Mouse (Mus musculus) MEL (cell line): ENCODE measurements around the gene Sell.

Experiments
- CTCF ChIP-seq, 3 experiments: IDR thresholded peaks in 2 of 3; conservative IDR thresholded peaks in 1 of 3; 2 replicates each; pipeline ENCODE4 v1.5.1; 2011 to 2012; ENCODE audit warnings: low read length in 3 of 3, low read depth in 2 of 3, mild to moderate bottlenecking in 2 of 3, improper control_type of control experiment in 1 of 3, inconsistent platforms in 1 of 3, mixed read lengths in 1 of 3, moderate library complexity in 1 of 3; ENCODE audit not compliant: control insufficient read depth in 1 of 3, insufficient read depth in 1 of 3, poor library complexity in 1 of 3, severe bottlenecking in 1 of 3
- ETS1 ChIP-seq: IDR thresholded peaks from 2 replicates; pipeline ENCODE4 v1.6.1; 2012; ENCODE audit warnings: low read depth, mild to moderate bottlenecking, inconsistent platforms, low read length, improper control_type of control experiment, moderate library complexity
- GATA1 ChIP-seq: IDR thresholded peaks from 2 replicates; pipeline ENCODE4 v1.6.1; 2011; ENCODE audit warnings: low read depth, low read length, improper control_type of control experiment
- KAT2A ChIP-seq: conservative IDR thresholded peaks from 2 replicates; pipeline ENCODE4 v1.6.1; 2012; ENCODE audit warnings: low read depth, low read length, improper control_type of control experiment, inconsistent platforms
- SMC3 ChIP-seq: IDR thresholded peaks from 2 replicates; pipeline ENCODE4 v1.6.1; 2011; ENCODE audit warnings: low read depth, low read length, improper control_type of control experiment
- ZC3H11A ChIP-seq: IDR thresholded peaks from 2 replicates; pipeline ENCODE4 v1.6.1; 2012; ENCODE audit warnings: low read depth, mild to moderate bottlenecking, inconsistent platforms, low read length, improper control_type of control experiment

GRCm38 (mm10) chr1:164115647-164116046, 53.9 kb downstream of the Sell start:
- no peak for TF ChIP-seq ETS1
- no peak for TF ChIP-seq CTCF (IDR thresholded peaks at IDR 0.05 in 2 of 3, conservative IDR thresholded peaks at IDR 0.05 in 1 of 3; ENCODE audit: control insufficient read depth in 1 of 3, insufficient read depth in 1 of 3, low read depth in 2 of 3, low read length in 3 of 3, poor library complexity in 1 of 3, severe bottlenecking in 1 of 3)
- TF ChIP-seq SMC3: no peak
- TF ChIP-seq ZC3H11A: no peak
- no peak for TF ChIP-seq KAT2A
- TF ChIP-seq GATA1: no peak
